Mouse (Mus musculus) heart, embryonic 16.5 days (tissue): Measurements from ENCODE around the gene Mblac2. TPM values are rescaled to one million over a fixed set of nuclear protein-coding genes. Genes with fewer than 3 reads are reported as not detected.

Source experiments
- ATAC-seq: fragments of 200-750 bp; cut with Nextera tagmentation; replicated peaks from 2 replicates; pipeline ENCODE4 v1.8.0; 2017; ENCODE audit warnings: moderate number of reproducible peaks; ENCODE audit not compliant: insufficient read depth, low FRiP score; ENCODE audit errors: extremely low read depth
- H3K27ac ChIP-seq: fragments of 300-500 bp; sonication (generic); 2 replicates; pipeline ENCODE4 v1.5.1; 2014; ENCODE audit warnings: mild to moderate bottlenecking, low read length, control low read depth, moderate library complexity
- H3K27me3 ChIP-seq: fragments of 300-500 bp; sonication (generic); 2 replicates; pipeline ENCODE4 v1.6.1; 2014; ENCODE audit warnings: low read length, mixed read lengths; ENCODE audit not compliant: control insufficient read depth, insufficient read depth
- H3K36me3 ChIP-seq: fragments of 300-500 bp; sonication (generic); 2 replicates; pipeline ENCODE4 v1.6.1; 2014; ENCODE audit not compliant: control insufficient read depth, insufficient read depth
- H3K4me1 ChIP-seq: fragments of 300-500 bp; sonication (generic); 2 replicates; pipeline ENCODE4 v1.6.1; 2014; ENCODE audit warnings: low read length, mixed read lengths; ENCODE audit not compliant: control insufficient read depth, insufficient read depth
- H3K4me2 ChIP-seq: fragments of 300-500 bp; sonication (generic); 2 replicates; pipeline ENCODE4 v1.6.1; 2014; ENCODE audit warnings: low read depth, mild to moderate bottlenecking, control low read depth, low read length
- H3K4me3 ChIP-seq: fragments of 300-500 bp; sonication (generic); 2 replicates; pipeline ENCODE4 v1.5.1; 2014; ENCODE audit warnings: mild to moderate bottlenecking, control low read depth, low read length
- H3K9ac ChIP-seq: fragments of 300-500 bp; sonication (generic); 2 replicates; pipeline ENCODE4 v1.6.1; 2014; ENCODE audit warnings: low read length, control low read depth
- H3K9me3 ChIP-seq: fragments of 300-500 bp; sonication (generic); replicated peaks from 2 replicates; pipeline ENCODE4 v1.6.1; 2016; ENCODE audit warnings: low read length; ENCODE audit not compliant: control insufficient read depth
- WGBS: fragments of 180-500 bp; shearing (Covaris S2); extraction: QIAGEN DNeasy Blood & Tissue Kit; methylation state at CpG from one replicate; pipeline ENCODE4 v1.1.7; 2014; 5-methylcytosine and 5-hydroxymethylcytosine counted together
- polyA plus RNA-seq: library from polyadenylated mRNA; unstranded; fragments of >200 nt; fragmentation: Nextera tagmentation; extraction: Ambion mirVana; gene quantifications from 2 replicates; pipeline ENCODE4 v1.2.1, GENCODE M21; 2015

Gene Mblac2
- polyA plus RNA-seq, 1 experiment from 2014 or later, result 8.5 TPM

DNA sequence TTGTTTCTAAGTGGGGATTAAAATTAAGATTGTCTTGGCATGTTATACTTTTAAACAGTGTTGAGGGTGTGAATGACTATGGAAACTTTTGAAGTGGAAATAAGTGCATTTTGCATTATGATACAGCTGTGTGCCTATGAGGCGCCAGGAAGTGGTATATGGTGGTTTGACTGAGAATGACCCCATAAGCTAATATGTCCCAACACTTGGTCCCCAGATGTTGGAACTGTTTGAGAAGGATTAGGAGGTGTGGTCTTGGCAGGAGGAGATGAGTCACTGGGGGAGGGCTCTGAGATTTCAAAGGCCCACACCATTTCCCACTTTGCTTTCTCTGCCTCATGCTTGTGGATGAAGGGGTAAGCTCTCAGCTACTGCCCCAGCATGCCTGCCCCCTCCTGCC is 44.2 kb downstream of the Mblac2 start:
- ATAC-seq, result no peak
- no peaks in the 10 kb centered on the region for H3K27me3 ChIP-seq
- H3K36me3 ChIP-seq, result no peaks in the 10 kb centered on the region
- 90% methylated on average over 1 of the region's 1 CpGs for WGBS
- H3K4me2 ChIP-seq, result no peak overlapping the region
- H3K9me3 ChIP-seq, result peaks cover 3% of the 10 kb centered on the region; the same call in 1 of the 2 replicates
- H3K4me3 ChIP-seq, result no peak overlapping the region
- H3K9ac ChIP-seq, result no peak overlapping the region
- no peak overlapping the region for H3K27ac ChIP-seq
- H3K4me1 ChIP-seq, result peaks cover 3% of the 10 kb centered on the region; the same call in 1 of the 2 replicates

DNA sequence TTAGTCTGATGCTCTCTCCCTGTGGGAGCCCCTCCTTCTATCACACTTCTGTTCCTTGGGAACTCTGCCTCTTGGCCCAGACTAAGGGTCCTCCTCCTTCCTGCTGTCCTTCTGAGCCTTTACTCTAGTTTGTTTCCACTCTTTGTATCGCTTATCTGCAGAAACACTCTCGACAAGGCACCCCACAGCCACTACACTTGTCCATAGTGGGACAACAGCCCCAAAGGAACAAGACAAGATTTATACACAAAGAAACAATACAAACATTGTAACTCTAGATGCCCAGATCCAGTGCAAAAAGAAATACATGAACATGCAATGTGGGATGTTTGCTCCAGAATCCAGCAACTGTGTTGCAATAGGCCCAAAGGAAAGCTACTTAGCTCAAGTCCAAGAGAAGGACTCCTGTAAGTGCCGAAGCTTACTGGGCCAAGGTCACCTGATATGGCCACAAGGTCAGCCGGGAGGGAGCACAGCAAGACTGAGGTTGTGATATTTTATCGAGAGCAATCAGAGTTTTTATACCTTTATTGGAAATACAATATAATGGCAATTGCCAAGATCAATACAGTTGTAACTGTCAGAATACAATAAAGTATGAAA is 46.0 kb downstream of the Mblac2 start:
- H3K9me3 ChIP-seq, result peaks cover 3% of the 10 kb centered on the region; the same call in 1 of the 2 replicates
- H3K4me3 ChIP-seq, result no peak overlapping the region
- H3K36me3 ChIP-seq, result no peaks in the 10 kb centered on the region
- no peak overlapping the region for H3K27ac ChIP-seq
- H3K27me3 ChIP-seq, result no peaks in the 10 kb centered on the region
- no peak overlapping the region for H3K9ac ChIP-seq
- 62% methylated on average over 5 of the region's 5 CpGs for WGBS
- peaks cover 3% of the 10 kb centered on the region; the same call in 1 of the 2 replicates for H3K4me1 ChIP-seq
- no peak overlapping the region for H3K4me2 ChIP-seq
- no peak for ATAC-seq

GRCm38 (mm10) chr13:81760379-81760778 is 49.2 kb downstream of the Mblac2 start:
- no peak overlapping the region for H3K4me3 ChIP-seq
- 24% methylated on average over 3 of the region's 3 CpGs for WGBS
- H3K27me3 ChIP-seq, result no peaks in the 10 kb centered on the region
- H3K9ac ChIP-seq, result no peak overlapping the region
- no peak overlapping the region for H3K27ac ChIP-seq
- H3K4me2 ChIP-seq, result no peak overlapping the region
- H3K36me3 ChIP-seq, result no peaks in the 10 kb centered on the region
- ATAC-seq, result no peak
- H3K9me3 ChIP-seq, result peaks cover 2% of the 10 kb centered on the region; the same call in 1 of the 2 replicates
- H3K4me1 ChIP-seq, result no peaks in the 10 kb centered on the region

DNA sequence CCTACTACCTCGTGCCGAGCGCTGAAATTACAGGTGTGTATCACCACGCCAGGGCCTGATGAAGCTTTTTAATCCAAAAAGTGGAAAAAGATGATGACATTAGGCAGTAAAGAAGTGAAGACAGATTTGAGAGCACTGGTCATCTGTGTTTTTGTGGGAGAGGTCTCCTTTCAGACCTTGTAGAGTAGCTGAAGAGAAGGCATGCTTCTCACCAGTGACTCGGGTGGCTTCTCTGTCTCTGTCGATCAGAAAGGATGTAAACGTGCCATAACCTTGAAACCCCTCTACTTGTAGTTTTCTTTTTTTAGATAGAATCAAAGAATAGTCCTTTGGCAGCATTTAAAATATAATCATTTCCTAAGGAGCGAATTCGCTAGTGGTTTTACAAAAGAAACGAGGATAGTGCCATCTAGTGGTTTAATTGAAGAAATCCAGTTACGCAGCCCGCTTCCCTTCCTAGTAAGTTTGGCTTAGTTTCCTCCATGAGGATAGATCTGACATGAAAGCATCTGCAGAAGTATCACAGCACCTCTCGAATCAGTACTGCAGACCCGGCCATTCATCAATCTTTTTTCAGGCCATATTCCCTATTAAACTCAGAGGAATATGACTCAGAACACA is 50.5 kb downstream of the Mblac2 start:
- Histone ChIP-seq H3K4me2 (no peak overlapping the region), H3K9me3 (no peaks in the 10 kb centered on the region), H3K27ac (no peak overlapping the region), H3K4me1 (no peaks in the 10 kb centered on the region), H3K27me3 (no peaks in the 10 kb centered on the region), H3K4me3 (no peak overlapping the region), H3K36me3 (no peaks in the 10 kb centered on the region), H3K9ac (no peak overlapping the region)
- no peak for ATAC-seq
- 31% methylated on average over 14 of the region's 14 CpGs for WGBS

DNA sequence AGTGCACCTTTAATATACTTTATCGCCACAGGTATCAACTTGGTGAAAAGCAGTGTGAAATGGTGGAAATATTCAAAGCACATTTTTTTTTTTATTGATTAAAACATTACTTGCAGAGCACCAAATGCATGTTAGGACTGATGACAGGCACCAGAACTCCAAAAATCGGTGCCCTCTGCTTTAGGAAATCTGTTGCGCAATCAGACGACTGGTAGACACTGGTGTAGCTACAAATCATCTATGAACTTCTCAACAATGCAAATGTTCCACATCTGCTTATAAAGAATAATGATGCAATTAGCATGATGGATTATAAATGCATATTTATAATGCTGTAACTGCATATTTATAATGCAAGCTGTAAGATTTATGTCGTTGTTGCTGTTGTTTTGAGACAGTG is 53.0 kb downstream of the Mblac2 start:
- no peak overlapping the region for H3K9ac ChIP-seq
- no peak overlapping the region for H3K4me3 ChIP-seq
- no peaks in the 10 kb centered on the region for H3K36me3 ChIP-seq
- WGBS, result 80% methylated on average over 5 of the region's 5 CpGs
- H3K4me2 ChIP-seq, result no peak overlapping the region
- H3K27me3 ChIP-seq, result no peaks in the 10 kb centered on the region
- no peak for ATAC-seq
- no peak overlapping the region for H3K27ac ChIP-seq
- H3K4me1 ChIP-seq, result no peaks in the 10 kb centered on the region
- H3K9me3 ChIP-seq, result no peaks in the 10 kb centered on the region

GRCm38 (mm10) chr13:81767038-81767659 is 56.0 kb downstream of the Mblac2 start:
- H3K4me2 ChIP-seq, result no peak overlapping the region
- no peaks in the 10 kb centered on the region for H3K9me3 ChIP-seq
- 81% methylated on average over 7 of the region's 7 CpGs for WGBS
- H3K27ac ChIP-seq, result no peak overlapping the region
- no peaks in the 10 kb centered on the region for H3K27me3 ChIP-seq
- no peaks in the 10 kb centered on the region for H3K4me1 ChIP-seq
- no peak overlapping the region for H3K9ac ChIP-seq
- no peak for ATAC-seq
- no peaks in the 10 kb centered on the region for H3K36me3 ChIP-seq
- no peak overlapping the region for H3K4me3 ChIP-seq

GRCm38 (mm10) chr13:81776217-81776616 is 65.1 kb downstream of the Mblac2 start:
- H3K27me3 ChIP-seq, result no peaks in the 10 kb centered on the region
- H3K36me3 ChIP-seq, result no peaks in the 10 kb centered on the region
- H3K4me3 ChIP-seq, result no peak overlapping the region
- 79% methylated on average over 3 of the region's 3 CpGs for WGBS
- no peak for ATAC-seq
- no peak overlapping the region for H3K27ac ChIP-seq
- H3K9me3 ChIP-seq, result no peaks in the 10 kb centered on the region
- H3K4me2 ChIP-seq, result no peak overlapping the region
- no peak overlapping the region for H3K9ac ChIP-seq
- no peaks in the 10 kb centered on the region for H3K4me1 ChIP-seq

- H3K9me3 ChIP-seq, result no peaks in the 10 kb centered on the region
- no peaks in the 10 kb centered on the region for H3K27me3 ChIP-seq
- peaks cover 11% of the 10 kb centered on the region for H3K4me1 ChIP-seq
- WGBS, result 35% methylated on average over 9 of the region's 9 CpGs
- H3K4me2 ChIP-seq, result peak overlapping the region; percentile 83
- H3K9ac ChIP-seq, result peak overlapping the region; percentile 94
- peak overlapping the region; percentile 87 for H3K4me3 ChIP-seq
- no peak for ATAC-seq
- no peaks in the 10 kb centered on the region for H3K36me3 ChIP-seq
- H3K27ac ChIP-seq, result peak overlapping the region; percentile 66
These were observed 71.3 kb downstream of the Mblac2 start for GRCm38 (mm10) chr13:81782475-81782874.

- H3K4me2 ChIP-seq, result peak within 1 kb of the TSS; percentile 83
- peaks cover 11% of the 10 kb centered on the region for H3K4me1 ChIP-seq
- no peaks in the 10 kb centered on the region for H3K27me3 ChIP-seq
- peak within 1 kb of the TSS; percentile 87 for H3K4me3 ChIP-seq
- no peaks in the 10 kb centered on the region for H3K9me3 ChIP-seq
- peak within 1 kb of the TSS; percentile 99 for H3K27ac ChIP-seq
- WGBS, result under 1% methylated on average over 29 of the region's 29 CpGs
- ATAC-seq, result peak; percentile 89
- peaks cover 4% of the 10 kb centered on the region for H3K36me3 ChIP-seq
- peak within 1 kb of the TSS; percentile 94 for H3K9ac ChIP-seq
These were observed 71.8 kb downstream of the Mblac2 start, which contains the start of gene Cetn3 for GRCm38 (mm10) chr13:81782971-81783404. Gene Cetn3, plus strand, starts transcription at chr13:81783077.
